ENCODE assay signal across 8 mouse cellular contexts in genomic region chr4:82304148-82304871, GRCm38 (mm10).
A peak's percentile ranks its signal among the peaks of the same experiment; 100 is the strongest.
DNase-seq lines count a peak whose midpoint lies in the region; ATAC-seq lines count a peak whose summit lies in the region.

No protein-coding gene starts in this region.

- peak; percentile 25 to 66 for DNase-seq in adrenal gland, adult (ENCODE audit: inconsistent age in 2 of 2, low spot score in 1 of 2)
- DNase-seq in adrenal gland, adult 8-10 months = no peak
- DNase-seq in embryonic facial prominence, embryonic 10.5 days (ENCODE audit: low spot score) = peak; percentile 64
- DNase-seq in testis, postnatal 10 days (ENCODE audit: low spot score) = peak; percentile 49
- DNase-seq in layer of hippocampus, postnatal 36 days = no peak

- H3K4me3 ChIP-seq in embryonic facial prominence, embryonic 10.5 days = peak overlapping the region; percentile 2; the same call in 1 of the 2 replicates
- H3K4me3 ChIP-seq in heart, embryonic 15.5 days = no peak overlapping the region
- peak overlapping the region; percentile 2; the same call in 1 of the 2 replicates for H3K4me3 ChIP-seq in kidney, embryonic 16.5 days (ENCODE audit: low read length)

- ATAC-seq in heart, embryonic 15.5 days (replicated peaks; ENCODE audit: insufficient number of reproducible peaks, insufficient read depth, low FRiP score, low read depth) = peak; percentile 47; the same call in 1 of the 2 replicates
- ATAC-seq in kidney, embryonic 16.5 days (ENCODE audit: low FRiP score, low TSS enrichment) = peak; percentile 65
- peak; percentile 75 for ATAC-seq in megakaryocyte-erythroid progenitor cell, adult 5-6 weeks (replicated peaks; ENCODE audit: low FRiP score, low TSS enrichment, poor library complexity, severe bottlenecking)

- 11% methylated on average over 17 of the region's 17 CpGs for WGBS in embryonic facial prominence, embryonic 10.5 days
- WGBS in heart, embryonic 15.5 days = 15% methylated on average over 17 of the region's 17 CpGs
- 7% methylated on average over 17 of the region's 17 CpGs for WGBS in kidney, embryonic 16.5 days

- no peaks in the 10 kb centered on the region for H3K9me3 ChIP-seq in embryonic facial prominence, embryonic 10.5 days
- H3K9me3 ChIP-seq in heart, embryonic 15.5 days (replicated peaks) = no peaks in the 10 kb centered on the region
- no peaks in the 10 kb centered on the region for H3K9me3 ChIP-seq in kidney, embryonic 16.5 days (ENCODE audit: low read length)

- H3K4me2 ChIP-seq in heart, embryonic 15.5 days = peak overlapping the region; percentile 24; the same call in 1 of the 2 replicates
- peak overlapping the region; percentile 45 for H3K4me2 ChIP-seq in kidney, embryonic 16.5 days (replicated peaks; ENCODE audit: low read depth, low read length)

- H3K9ac ChIP-seq in heart, embryonic 15.5 days = no peak overlapping the region
- H3K9ac ChIP-seq in kidney, embryonic 16.5 days (replicated peaks; ENCODE audit: low read length) = peak overlapping the region; percentile 6

- H3K4me1 ChIP-seq in embryonic facial prominence, embryonic 10.5 days = peaks cover 67% of the 10 kb centered on the region
- H3K4me1 ChIP-seq in heart, embryonic 15.5 days (replicated peaks) = peaks cover 31% of the 10 kb centered on the region
- peaks cover 39% of the 10 kb centered on the region for H3K4me1 ChIP-seq in kidney, embryonic 16.5 days (ENCODE audit: insufficient read depth, low read length)

- H3K27ac ChIP-seq in embryonic facial prominence, embryonic 10.5 days (replicated peaks) = peak overlapping the region; percentile 89
- H3K27ac ChIP-seq in heart, embryonic 15.5 days = peak overlapping the region; percentile 81
- peak overlapping the region; percentile 91 for H3K27ac ChIP-seq in kidney, embryonic 16.5 days (ENCODE audit: low read length)

- H3K36me3 ChIP-seq in embryonic facial prominence, embryonic 10.5 days (replicated peaks) = peaks cover 17% of the 10 kb centered on the region
- H3K36me3 ChIP-seq in heart, embryonic 15.5 days = peaks cover 21% of the 10 kb centered on the region
- H3K36me3 ChIP-seq in kidney, embryonic 16.5 days (ENCODE audit: insufficient read depth, low read length) = no peaks in the 10 kb centered on the region

- no peaks in the 10 kb centered on the region for H3K27me3 ChIP-seq in embryonic facial prominence, embryonic 10.5 days (replicated peaks; ENCODE audit: low read depth, poor library complexity, severe bottlenecking)
- H3K27me3 ChIP-seq in heart, embryonic 15.5 days = no peaks in the 10 kb centered on the region
- H3K27me3 ChIP-seq in kidney, embryonic 16.5 days (ENCODE audit: insufficient read depth, low read length) = no peaks in the 10 kb centered on the region

Comparison
In these comparisons a context has a peak if more than half of its experiments do, and no peak if none do; other contexts are left out.
1. DNase-seq: peak in adrenal gland, adult (2 of 2), embryonic facial prominence, embryonic 10.5 days (single experiment) and testis, postnatal 10 days (single experiment); none in adrenal gland, adult 8-10 months (single experiment) and layer of hippocampus, postnatal 36 days (0 of 2).
2. Peak in every context shown above with its lines, with median percentiles within 50 percentile points of each other: H3K27ac ChIP-seq and ATAC-seq.